Mouse (Mus musculus): ENCODE results near the gene Arhgef19. TPM values are rescaled to one million over a fixed set of nuclear protein-coding genes. Genes with fewer than 3 reads are reported as not detected.

The Arhgef19 gene
- polyA plus RNA-seq, 1 experiment from 2014 or later, result 1.2 TPM

DNA sequence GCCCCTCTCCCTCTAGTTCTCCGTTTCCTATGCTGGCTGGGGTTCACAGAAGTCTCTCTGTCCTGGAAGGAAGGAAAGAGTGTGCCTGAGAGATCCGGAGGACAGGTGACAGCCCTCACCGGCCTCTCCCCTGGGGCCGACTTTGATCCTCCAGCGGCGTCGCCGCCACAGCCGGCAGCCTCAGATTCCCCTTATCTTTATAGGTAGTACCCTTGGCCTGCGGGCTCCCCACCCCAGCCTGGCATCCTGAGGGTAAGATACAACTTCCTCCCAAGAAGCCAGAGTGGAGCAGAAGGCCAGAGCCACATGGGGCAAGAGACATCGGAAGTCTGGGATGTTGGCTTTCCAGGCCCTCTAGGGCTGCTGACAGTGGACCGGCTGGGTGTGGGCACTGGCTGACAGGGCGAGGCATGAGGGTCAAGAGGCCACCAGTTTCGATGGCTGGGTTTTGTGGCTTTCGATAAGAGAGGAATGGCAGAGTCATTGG, 48.3 kb downstream of the Arhgef19 start:
- Histone ChIP-seq H3K36me3 (ENCODE audit: control insufficient read depth, insufficient read depth, low read length) (no peaks in the 10 kb centered on the region), H3K4me2 (ENCODE audit: low read depth) (no peak overlapping the region), H3K4me3 (ENCODE audit: low read depth, low read length) (no peak overlapping the region), H3K4me1 (ENCODE audit: control insufficient read depth, insufficient read depth, low read length) (peaks cover 16% of the 10 kb centered on the region), H3K27me3 (ENCODE audit: control insufficient read depth, insufficient read depth, low read length) (peaks cover 19% of the 10 kb centered on the region), H3K27ac (ENCODE audit: low read depth, low read length) (no peak overlapping the region), H3K9ac (ENCODE audit: low read length) (no peak overlapping the region), H3K9me3 (ENCODE audit: control insufficient read depth, low read length) (no peaks in the 10 kb centered on the region)
- WGBS, result 16% methylated on average over 15 of the region's 15 CpGs
- DNase-seq (ENCODE audit: low spot score) (no peak), ATAC-seq (ENCODE audit: insufficient read depth, low FRiP score, low TSS enrichment) (no peak)

DNA sequence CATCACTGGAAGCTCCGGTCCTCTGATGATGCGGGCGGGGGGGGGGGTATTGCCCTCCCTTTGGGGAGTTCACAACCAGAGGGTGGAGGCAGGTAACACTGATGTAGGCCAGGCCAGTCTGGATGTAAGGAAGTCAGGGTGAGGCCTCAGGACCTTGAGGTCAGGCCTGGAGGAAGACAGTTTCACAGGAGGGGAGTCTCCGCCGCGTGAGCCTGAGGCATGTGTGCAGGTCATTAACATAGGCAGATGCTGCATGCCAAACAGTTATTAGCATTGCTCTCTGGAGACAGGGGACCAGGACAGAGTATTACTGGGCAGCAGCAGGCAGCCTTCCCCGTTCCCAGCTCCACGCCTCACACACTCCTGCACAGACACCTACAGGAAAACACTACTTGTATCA, 48.9 kb downstream of the Arhgef19 start:
- WGBS, result 45% methylated on average over 8 of the region's 8 CpGs
- H3K27ac ChIP-seq (ENCODE audit: low read depth, low read length), result no peak overlapping the region
- DNase-seq (ENCODE audit: low spot score) (no peak), ATAC-seq (ENCODE audit: insufficient read depth, low FRiP score, low TSS enrichment) (0 out of 2 replicates have a peak, but pooled peaks have one; percentile 21)
- H3K9ac ChIP-seq (ENCODE audit: low read length), result no peak overlapping the region
- H3K9me3 ChIP-seq (ENCODE audit: control insufficient read depth, low read length), result no peaks in the 10 kb centered on the region
- no peak overlapping the region for H3K4me2 ChIP-seq (ENCODE audit: low read depth)
- peaks cover 16% of the 10 kb centered on the region for H3K4me1 ChIP-seq (ENCODE audit: control insufficient read depth, insufficient read depth, low read length)
- H3K4me3 ChIP-seq (ENCODE audit: low read depth, low read length), result no peak overlapping the region
- no peaks in the 10 kb centered on the region for H3K36me3 ChIP-seq (ENCODE audit: control insufficient read depth, insufficient read depth, low read length)
- peaks cover 25% of the 10 kb centered on the region for H3K27me3 ChIP-seq (ENCODE audit: control insufficient read depth, insufficient read depth, low read length)

DNA sequence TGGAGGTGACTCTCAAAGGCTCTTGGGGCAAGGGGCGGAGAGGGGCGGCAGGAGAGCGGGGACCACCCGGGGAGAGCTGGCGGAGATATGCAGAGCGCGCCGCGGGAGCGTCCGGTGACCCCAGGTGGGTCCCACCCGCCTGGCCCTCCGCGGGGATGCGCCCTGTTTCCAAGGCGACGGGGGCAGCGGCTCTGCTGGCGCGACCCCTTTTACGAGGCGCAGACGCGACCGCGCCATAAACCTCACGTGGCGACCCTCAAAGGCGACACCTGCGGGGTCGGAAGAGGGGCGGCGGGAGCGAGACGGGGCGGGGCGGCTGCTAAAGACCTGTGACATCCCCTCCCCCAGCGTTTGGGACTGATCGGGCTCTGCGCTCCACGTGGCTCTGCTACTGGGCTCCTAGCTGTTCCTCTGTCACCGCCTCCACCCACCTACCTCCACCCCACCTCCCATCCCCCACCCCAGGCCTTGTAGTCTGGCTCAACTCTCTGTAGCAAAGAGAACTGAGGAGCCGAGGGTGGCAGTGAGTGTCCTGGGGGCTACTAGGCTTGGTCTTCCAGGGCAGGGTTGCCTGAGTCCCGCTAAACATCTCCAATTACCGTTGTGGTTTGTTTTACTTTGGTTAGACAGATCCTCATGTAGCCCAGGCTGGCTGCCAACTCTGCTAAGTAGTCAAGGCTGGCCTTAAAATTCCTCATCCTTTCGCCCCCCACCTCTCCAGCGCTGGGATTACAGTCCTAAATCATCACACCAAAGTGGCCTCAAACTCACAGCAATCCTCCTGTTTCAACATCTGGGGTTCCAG, 52.5 kb downstream of the Arhgef19 start:
- Histone ChIP-seq H3K36me3 (ENCODE audit: control insufficient read depth, insufficient read depth, low read length) (no peaks in the 10 kb centered on the region), H3K9ac (ENCODE audit: low read length) (peak overlapping the region; percentile 43; the same call in 1 of the 2 replicates), H3K4me2 (ENCODE audit: low read depth) (peak overlapping the region; percentile 57), H3K27me3 (ENCODE audit: control insufficient read depth, insufficient read depth, low read length) (peaks cover 29% of the 10 kb centered on the region), H3K27ac (ENCODE audit: low read depth, low read length) (no peak overlapping the region), H3K4me3 (ENCODE audit: low read depth, low read length) (peak overlapping the region; percentile 27), H3K9me3 (ENCODE audit: control insufficient read depth, low read length) (no peaks in the 10 kb centered on the region), H3K4me1 (ENCODE audit: control insufficient read depth, insufficient read depth, low read length) (peaks cover 19% of the 10 kb centered on the region)
- 1% methylated on average over 39 of the region's 47 CpGs for WGBS
- ATAC-seq (ENCODE audit: insufficient read depth, low FRiP score, low TSS enrichment) (peak; percentile 21; the same call in 1 of the 2 replicates), DNase-seq (ENCODE audit: low spot score) (no peak)

DNA sequence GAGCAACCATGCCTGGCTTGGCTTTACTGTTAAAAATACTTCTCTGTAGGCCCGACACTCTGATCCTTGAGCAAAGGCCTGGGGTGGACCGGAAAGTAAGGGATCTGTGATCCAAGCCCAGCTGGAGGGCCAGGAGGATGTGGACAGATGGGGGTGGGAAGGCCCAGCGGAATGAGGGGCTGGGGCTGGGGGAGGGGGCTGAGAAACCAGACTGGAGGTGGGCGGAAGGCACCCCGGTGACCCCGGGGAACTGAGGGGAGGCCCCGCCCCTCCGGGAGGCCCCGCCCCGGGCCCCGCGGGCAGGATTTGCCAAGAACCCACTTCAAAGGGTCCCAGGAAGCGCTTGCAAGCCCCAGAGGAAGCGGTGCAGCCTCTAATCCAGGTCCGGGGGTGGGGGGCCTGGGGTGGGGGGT, 56.5 kb downstream of the Arhgef19 start:
- 3% methylated on average over 13 of the region's 15 CpGs for WGBS
- ATAC-seq (ENCODE audit: insufficient read depth, low FRiP score, low TSS enrichment) (no peak), DNase-seq (ENCODE audit: low spot score) (no peak)
- H3K4me3 ChIP-seq (ENCODE audit: low read depth, low read length), result no peak overlapping the region
- H3K36me3 ChIP-seq (ENCODE audit: control insufficient read depth, insufficient read depth, low read length), result no peaks in the 10 kb centered on the region
- peaks cover 12% of the 10 kb centered on the region for H3K4me1 ChIP-seq (ENCODE audit: control insufficient read depth, insufficient read depth, low read length)
- H3K9ac ChIP-seq (ENCODE audit: low read length), result 0 out of 2 replicates have a peak overlapping the region, but pooled peaks have one; percentile 24
- peak overlapping the region; percentile 23; the same call in 1 of the 2 replicates for H3K4me2 ChIP-seq (ENCODE audit: low read depth)
- no peak overlapping the region for H3K27ac ChIP-seq (ENCODE audit: low read depth, low read length)
- no peaks in the 10 kb centered on the region for H3K9me3 ChIP-seq (ENCODE audit: control insufficient read depth, low read length)
- peaks cover 31% of the 10 kb centered on the region for H3K27me3 ChIP-seq (ENCODE audit: control insufficient read depth, insufficient read depth, low read length)

DNA sequence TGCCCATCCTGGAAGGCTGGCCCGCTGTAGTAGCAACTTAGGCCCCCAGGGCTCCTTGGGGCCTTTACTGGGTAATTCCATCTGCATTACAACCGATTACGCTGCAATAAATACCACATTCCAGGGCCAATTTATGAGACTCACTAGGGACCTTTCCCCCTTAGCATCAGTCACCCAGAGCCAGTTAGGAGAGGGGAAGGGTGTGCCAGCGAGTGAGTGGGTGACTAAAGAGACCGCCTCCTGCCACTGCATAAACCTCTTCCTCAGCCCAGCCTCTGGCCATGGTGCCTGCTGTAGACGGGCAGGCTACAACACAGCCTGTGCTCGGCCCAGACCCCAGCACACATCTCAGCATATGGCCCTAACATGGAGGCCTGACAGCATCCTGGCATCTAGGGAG, 58.6 kb downstream of the Arhgef19 start:
- H3K4me1 ChIP-seq (ENCODE audit: control insufficient read depth, insufficient read depth, low read length), result peaks cover 14% of the 10 kb centered on the region
- ATAC-seq (ENCODE audit: insufficient read depth, low FRiP score, low TSS enrichment) (no peak), DNase-seq (ENCODE audit: low spot score) (no peak)
- H3K9ac ChIP-seq (ENCODE audit: low read length), result no peak overlapping the region
- no peak overlapping the region for H3K4me3 ChIP-seq (ENCODE audit: low read depth, low read length)
- 28% methylated on average over 7 of the region's 7 CpGs for WGBS
- H3K9me3 ChIP-seq (ENCODE audit: control insufficient read depth, low read length), result no peaks in the 10 kb centered on the region
- no peaks in the 10 kb centered on the region for H3K36me3 ChIP-seq (ENCODE audit: control insufficient read depth, insufficient read depth, low read length)
- peaks cover 36% of the 10 kb centered on the region for H3K27me3 ChIP-seq (ENCODE audit: control insufficient read depth, insufficient read depth, low read length)
- H3K27ac ChIP-seq (ENCODE audit: low read depth, low read length), result no peak overlapping the region
- no peak overlapping the region for H3K4me2 ChIP-seq (ENCODE audit: low read depth)

DNA sequence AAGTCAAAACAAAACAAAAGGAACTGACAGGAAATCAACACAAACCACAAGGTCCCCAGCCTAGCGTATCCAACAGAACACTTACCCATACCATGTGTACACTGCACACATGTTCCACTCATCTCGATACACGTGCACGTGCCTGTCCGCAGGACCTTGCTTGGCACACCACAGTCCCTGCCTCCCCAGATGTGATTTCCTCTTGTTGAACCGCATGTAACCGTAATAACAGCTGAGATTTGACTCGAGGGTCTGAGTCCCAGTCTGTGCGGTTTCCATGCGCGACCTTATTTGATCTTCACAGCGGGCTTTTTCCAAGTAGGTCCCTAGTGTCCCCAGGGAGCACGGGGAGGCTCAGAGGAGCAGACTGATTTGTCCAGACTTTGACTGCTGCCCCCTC, 60.1 kb downstream of the Arhgef19 start:
- Histone ChIP-seq H3K9ac (ENCODE audit: low read length) (no peak overlapping the region), H3K4me3 (ENCODE audit: low read depth, low read length) (no peak overlapping the region), H3K9me3 (ENCODE audit: control insufficient read depth, low read length) (no peaks in the 10 kb centered on the region), H3K36me3 (ENCODE audit: control insufficient read depth, insufficient read depth, low read length) (no peaks in the 10 kb centered on the region), H3K27me3 (ENCODE audit: control insufficient read depth, insufficient read depth, low read length) (peaks cover 36% of the 10 kb centered on the region), H3K4me1 (ENCODE audit: control insufficient read depth, insufficient read depth, low read length) (peaks cover 14% of the 10 kb centered on the region), H3K4me2 (ENCODE audit: low read depth) (no peak overlapping the region), H3K27ac (ENCODE audit: low read depth, low read length) (no peak overlapping the region)
- WGBS, result 65% methylated on average over 13 of the region's 13 CpGs
- DNase-seq (ENCODE audit: low spot score) (no peak), ATAC-seq (ENCODE audit: insufficient read depth, low FRiP score, low TSS enrichment) (no peak)

DNA sequence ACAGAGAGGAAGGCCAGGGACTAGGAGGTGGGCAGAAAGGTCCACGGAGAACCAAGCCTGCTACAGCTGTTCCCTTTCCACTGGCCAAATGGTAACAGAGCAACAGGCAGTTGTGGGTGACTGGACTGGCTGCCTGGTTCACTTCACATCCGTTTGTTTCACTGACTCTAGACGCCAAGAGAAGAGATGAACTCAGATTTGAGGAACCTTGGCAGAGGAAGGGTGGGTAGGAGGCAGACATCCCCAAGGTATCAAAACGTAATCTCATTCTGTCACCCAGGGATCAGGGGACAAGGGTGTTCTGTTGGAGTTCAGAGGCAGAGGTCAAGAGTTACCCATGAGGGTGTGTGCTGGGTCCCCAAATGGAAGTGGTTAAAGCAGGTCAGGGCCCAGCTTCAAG, 60.9 kb downstream of the Arhgef19 start:
- no peak for ATAC-seq (ENCODE audit: insufficient read depth, low FRiP score, low TSS enrichment)
- 60% methylated on average over 4 of the region's 4 CpGs for WGBS
- no peak overlapping the region for H3K9ac ChIP-seq (ENCODE audit: low read length)
- no peak overlapping the region for H3K4me3 ChIP-seq (ENCODE audit: low read depth, low read length)
- DNase-seq (ENCODE audit: low spot score), result no peak
- peaks cover 36% of the 10 kb centered on the region for H3K27me3 ChIP-seq (ENCODE audit: control insufficient read depth, insufficient read depth, low read length)
- H3K36me3 ChIP-seq (ENCODE audit: control insufficient read depth, insufficient read depth, low read length), result no peaks in the 10 kb centered on the region
- H3K4me2 ChIP-seq (ENCODE audit: low read depth), result no peak overlapping the region
- no peak overlapping the region for H3K27ac ChIP-seq (ENCODE audit: low read depth, low read length)
- H3K4me1 ChIP-seq (ENCODE audit: control insufficient read depth, insufficient read depth, low read length), result peaks cover 14% of the 10 kb centered on the region
- no peaks in the 10 kb centered on the region for H3K9me3 ChIP-seq (ENCODE audit: control insufficient read depth, low read length)

DNA sequence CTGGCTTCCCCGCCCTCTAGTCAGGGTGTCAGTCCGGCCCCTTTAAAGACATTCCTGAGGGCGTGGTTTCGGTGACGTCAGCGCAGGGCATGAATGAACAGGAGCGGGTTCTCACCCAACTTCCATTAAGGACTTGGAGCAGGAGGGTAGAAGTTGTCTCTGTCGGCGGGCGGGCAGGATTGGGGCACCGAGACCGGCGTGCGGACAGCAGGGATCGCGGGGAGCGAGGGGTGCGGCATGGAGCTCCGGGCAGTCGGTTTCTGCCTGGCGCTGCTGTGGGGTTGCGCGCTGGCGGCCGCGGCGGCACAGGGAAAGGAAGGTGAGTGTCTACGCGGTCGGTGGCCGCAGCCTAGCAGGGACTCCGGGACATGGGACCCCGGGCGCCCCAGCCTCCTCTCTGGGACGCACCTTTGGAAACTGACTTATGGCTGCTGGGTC, 61.8 kb downstream of the Arhgef19 start, which contains the start of gene Epha2:
TSS of gene Epha2 (plus strand) at position 125 of the 438 bp plus-strand sequence.
- H3K4me3 ChIP-seq (ENCODE audit: low read depth, low read length), result peak within 1 kb of the TSS; percentile 56
- H3K4me2 ChIP-seq (ENCODE audit: low read depth), result peak within 1 kb of the TSS; percentile 95
- under 1% methylated on average over 35 of the region's 35 CpGs for WGBS
- H3K36me3 ChIP-seq (ENCODE audit: control insufficient read depth, insufficient read depth, low read length), result no peaks in the 10 kb centered on the region
- H3K27ac ChIP-seq (ENCODE audit: low read depth, low read length), result no peak within 1 kb of the TSS
- H3K27me3 ChIP-seq (ENCODE audit: control insufficient read depth, insufficient read depth, low read length), result peaks cover 30% of the 10 kb centered on the region
- DNase-seq (ENCODE audit: low spot score) (peak; percentile 89), ATAC-seq (ENCODE audit: insufficient read depth, low FRiP score, low TSS enrichment) (peak; percentile 59; the same call in 1 of the 2 replicates)
- peak within 1 kb of the TSS; percentile 63 for H3K9ac ChIP-seq (ENCODE audit: low read length)
- peaks cover 10% of the 10 kb centered on the region for H3K4me1 ChIP-seq (ENCODE audit: control insufficient read depth, insufficient read depth, low read length)
- no peaks in the 10 kb centered on the region for H3K9me3 ChIP-seq (ENCODE audit: control insufficient read depth, low read length)
